Mouse (Mus musculus) testis, adult 2 months (tissue): ENCODE data around the gene Hoxa1. TPM values are rescaled to one million over a fixed set of nuclear protein-coding genes. Genes with fewer than 3 reads are reported as not detected.

ENCODE experiments used
- H3K27ac ChIP-seq: fragments of 200-500 bp; 2 replicates; pipeline ENCODE4 v1.5.1; 2012; ENCODE audit warnings: low read depth, low read length; ENCODE audit not compliant: control insufficient read depth, insufficient read depth
- H3K27me3 ChIP-seq: fragments of 200-500 bp; 2 replicates; pipeline ENCODE4 v1.6.1; 2012; ENCODE audit warnings: mild to moderate bottlenecking, low read length, moderate library complexity; ENCODE audit not compliant: control insufficient read depth, insufficient read depth
- H3K36me3 ChIP-seq: fragments of 200-500 bp; 2 replicates; pipeline ENCODE4 v1.6.1; 2012; ENCODE audit warnings: mild to moderate bottlenecking, low read length; ENCODE audit not compliant: control insufficient read depth, insufficient read depth
- H3K4me1 ChIP-seq: fragments of 200-500 bp; 2 replicates; pipeline ENCODE4 v1.6.1; 2012; ENCODE audit warnings: low read length; ENCODE audit not compliant: control insufficient read depth, insufficient read depth
- H3K4me3 ChIP-seq: fragments of 200-500 bp; 2 replicates; pipeline ENCODE4 v1.5.1; 2012; ENCODE audit warnings: low read depth, mild to moderate bottlenecking, low read length, moderate library complexity, mixed read lengths; ENCODE audit not compliant: control insufficient read depth
- CTCF ChIP-seq: fragments of 200-500 bp; IDR thresholded peaks from 2 replicates; pipeline ENCODE4 v1.5.1; 2012; ENCODE audit warnings: low read depth, mild to moderate bottlenecking, inconsistent platforms, low read length, moderate library complexity; ENCODE audit not compliant: control insufficient read depth, insufficient read depth, insufficient replicate concordance
- POLR2A ChIP-seq: fragments of 200-500 bp; IDR thresholded peaks from 2 replicates; pipeline ENCODE4 v1.6.1; 2012; ENCODE audit warnings: low read depth, mild to moderate bottlenecking, inconsistent platforms, low read length, moderate library complexity; ENCODE audit not compliant: control insufficient read depth
- polyA plus RNA-seq: library from polyadenylated mRNA; depleted of rRNA; stranded (reverse); fragments of >200 nt; gene quantifications from 2 replicates; pipeline ENCODE4 v1.2.3, GENCODE M21; 2012

The Hoxa1 gene
- polyA plus RNA-seq, 1 experiment, result 0.14 TPM

DNA sequence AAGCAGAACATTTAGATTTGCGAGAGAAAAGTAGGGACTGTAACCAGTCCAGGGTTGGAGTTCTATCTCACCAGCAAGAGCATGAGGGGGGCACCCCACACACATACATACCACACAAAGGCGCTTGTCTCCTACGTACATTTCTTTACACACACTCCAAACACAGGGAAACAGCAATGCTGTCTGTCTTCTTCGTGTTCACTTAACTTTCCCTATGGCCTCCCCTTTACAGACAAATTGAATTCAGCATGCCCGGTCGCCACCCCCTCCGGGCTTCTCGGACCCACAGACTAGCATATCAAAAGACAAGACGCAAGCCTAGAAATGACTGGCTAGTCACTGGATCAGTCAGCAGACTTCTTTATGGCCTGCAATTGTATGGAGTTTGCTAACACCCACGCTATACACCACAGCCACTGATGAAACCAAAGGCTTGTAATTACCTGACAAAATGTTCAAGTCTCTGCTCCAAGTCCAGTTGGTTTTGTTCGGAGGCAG is 22.1 kb upstream of the Hoxa1 start:
- no peaks in the 10 kb centered on the region for H3K36me3 ChIP-seq
- no peak overlapping the region for H3K4me3 ChIP-seq
- H3K27me3 ChIP-seq, result peaks cover 14% of the 10 kb centered on the region
- peaks cover 7% of the 10 kb centered on the region for H3K4me1 ChIP-seq
- H3K27ac ChIP-seq, result no peak overlapping the region
- TF ChIP-seq CTCF, result no peak
- no peak for TF ChIP-seq POLR2A

DNA sequence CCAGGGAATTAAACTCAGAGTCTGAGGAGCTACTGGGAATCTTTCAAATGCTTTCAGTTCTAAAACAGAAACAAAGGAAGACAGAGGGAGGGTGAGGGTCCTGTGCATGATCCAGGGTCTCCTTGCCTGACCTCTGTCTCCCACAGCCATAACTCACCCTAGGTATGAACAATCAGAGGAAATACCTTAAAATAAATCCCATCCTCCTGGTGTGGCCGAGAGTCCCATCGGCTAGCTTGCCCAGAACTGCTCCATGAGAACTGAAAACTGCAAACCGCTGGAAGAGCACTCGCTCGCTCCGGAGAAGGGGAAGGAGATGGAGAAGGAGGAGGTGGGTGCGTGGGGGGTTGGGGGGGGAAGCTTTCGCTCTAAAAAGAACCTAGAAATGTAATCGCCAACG is 21.6 kb upstream of the Hoxa1 start:
- Histone ChIP-seq H3K4me3 (no peak overlapping the region), H3K36me3 (no peaks in the 10 kb centered on the region), H3K27ac (no peak overlapping the region), H3K27me3 (peaks cover 20% of the 10 kb centered on the region), H3K4me1 (peaks cover 9% of the 10 kb centered on the region)
- TF ChIP-seq CTCF, result no peak
- TF ChIP-seq POLR2A, result no peak

DNA sequence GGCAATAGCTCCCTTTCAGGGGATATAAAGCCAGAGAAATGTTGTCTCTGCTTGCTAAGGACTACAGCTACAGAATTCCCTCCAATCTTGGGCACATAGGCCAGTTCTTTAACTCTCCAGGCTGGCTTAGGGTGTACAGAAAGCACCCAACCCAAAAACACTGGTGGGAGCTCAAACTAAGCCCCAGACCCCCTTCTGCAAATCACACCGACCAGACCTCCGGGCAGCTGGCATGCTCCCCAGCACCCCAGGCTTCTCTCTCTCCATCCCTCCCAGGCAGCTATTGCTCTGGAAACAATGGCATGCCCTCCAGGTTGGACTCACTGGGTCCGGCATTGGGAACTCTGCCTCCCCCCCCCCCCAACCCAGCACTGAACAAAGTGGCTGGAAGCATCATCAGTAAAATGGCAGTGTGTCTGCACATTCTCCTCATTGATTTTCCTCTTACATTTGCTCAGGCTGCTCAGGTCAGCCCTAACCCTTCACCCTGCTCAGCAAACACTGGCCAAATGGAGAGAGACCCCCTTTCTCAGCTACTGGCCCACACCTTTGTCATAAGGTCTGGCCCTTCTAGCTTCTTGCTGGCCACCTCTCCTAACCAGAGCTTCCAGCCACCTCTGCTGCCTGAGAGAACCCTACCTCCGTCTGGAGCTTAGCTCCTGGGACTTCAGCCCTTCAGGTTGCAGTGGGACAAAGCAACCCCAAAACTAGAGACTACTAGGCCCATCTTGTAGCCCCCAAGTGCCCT is 21.0 kb upstream of the Hoxa1 start:
- no peak overlapping the region for H3K27ac ChIP-seq

DNA sequence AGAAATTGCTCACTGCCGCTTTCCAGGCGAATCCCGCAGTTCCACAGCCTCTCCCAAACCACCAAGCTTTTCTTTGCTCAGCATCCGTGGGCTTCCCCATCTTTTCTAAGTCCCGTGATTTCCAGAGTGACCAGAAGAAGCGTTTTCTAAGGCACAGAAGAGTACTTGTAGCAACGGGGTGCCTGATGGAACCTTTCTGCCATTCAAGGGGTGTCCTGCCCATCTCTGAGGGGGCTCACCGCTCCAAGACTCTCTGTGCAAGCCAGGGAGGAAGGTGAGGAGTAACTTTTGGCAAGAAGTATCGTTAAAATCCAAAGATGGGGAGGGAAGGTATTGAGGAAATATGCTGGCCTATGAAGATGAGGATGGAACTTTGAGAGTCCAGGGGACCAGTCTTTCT is 19.7 kb upstream of the Hoxa1 start:
- H3K4me3 ChIP-seq, result no peak overlapping the region
- no peak for TF ChIP-seq CTCF
- TF ChIP-seq POLR2A, result no peak
- H3K27ac ChIP-seq, result no peak overlapping the region
- peaks cover 11% of the 10 kb centered on the region for H3K4me1 ChIP-seq
- H3K27me3 ChIP-seq, result peaks cover 20% of the 10 kb centered on the region
- no peaks in the 10 kb centered on the region for H3K36me3 ChIP-seq

More for the DNA sequence above, 21.0 kb upstream of the Hoxa1 start:
- H3K4me1 ChIP-seq, result peaks cover 9% of the 10 kb centered on the region
- H3K27me3 ChIP-seq, result peaks cover 20% of the 10 kb centered on the region
- H3K4me3 ChIP-seq, result no peak overlapping the region
- no peak for TF ChIP-seq CTCF
- TF ChIP-seq POLR2A, result no peak
- H3K36me3 ChIP-seq, result no peaks in the 10 kb centered on the region

DNA sequence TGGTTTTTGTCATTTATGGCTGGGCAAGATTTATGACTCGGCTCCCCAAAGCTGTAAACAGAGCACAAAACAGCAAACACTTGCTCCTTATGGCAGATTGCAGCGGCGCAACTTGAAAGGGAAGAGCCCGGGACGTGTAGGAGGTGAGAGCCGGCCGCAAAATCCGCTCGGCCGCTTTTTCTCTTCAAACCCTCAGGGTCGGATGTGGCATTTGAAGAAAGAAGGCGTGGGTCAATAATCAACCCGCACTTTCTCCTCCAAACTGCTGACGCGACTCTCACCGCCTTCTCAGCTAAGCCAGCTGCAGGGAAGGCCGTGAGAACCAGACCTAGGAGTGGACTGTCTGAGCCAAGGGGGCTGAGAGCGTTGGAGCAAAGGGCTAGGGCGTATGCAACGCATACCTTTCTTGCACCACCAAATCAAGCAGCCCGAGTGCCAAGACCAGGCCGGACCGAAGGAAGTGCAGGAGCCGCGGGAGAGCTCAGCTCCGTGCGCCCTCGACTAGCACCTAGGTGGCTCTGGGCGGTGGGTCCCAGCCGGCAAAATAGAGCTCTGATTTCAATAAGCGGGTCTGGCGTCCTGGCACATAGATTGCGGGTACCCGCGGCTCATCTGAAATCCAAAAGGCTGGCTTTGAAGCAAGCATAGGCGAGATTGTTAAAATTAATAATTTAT is 19.1 kb upstream of the Hoxa1 start, which contains the start of gene 5730596B20Rik:
Gene 5730596B20Rik, plus strand, starts transcription at position 438 of the 675 bp plus-strand sequence.
- H3K4me1 ChIP-seq, result peaks cover 17% of the 10 kb centered on the region
- H3K27me3 ChIP-seq, result peaks cover 22% of the 10 kb centered on the region
- no peak within 1 kb of the TSS for H3K4me3 ChIP-seq
- H3K36me3 ChIP-seq, result no peaks in the 10 kb centered on the region
- no peak within 1 kb of the TSS for H3K27ac ChIP-seq
- no peak for TF ChIP-seq POLR2A
- no peak for TF ChIP-seq CTCF

DNA sequence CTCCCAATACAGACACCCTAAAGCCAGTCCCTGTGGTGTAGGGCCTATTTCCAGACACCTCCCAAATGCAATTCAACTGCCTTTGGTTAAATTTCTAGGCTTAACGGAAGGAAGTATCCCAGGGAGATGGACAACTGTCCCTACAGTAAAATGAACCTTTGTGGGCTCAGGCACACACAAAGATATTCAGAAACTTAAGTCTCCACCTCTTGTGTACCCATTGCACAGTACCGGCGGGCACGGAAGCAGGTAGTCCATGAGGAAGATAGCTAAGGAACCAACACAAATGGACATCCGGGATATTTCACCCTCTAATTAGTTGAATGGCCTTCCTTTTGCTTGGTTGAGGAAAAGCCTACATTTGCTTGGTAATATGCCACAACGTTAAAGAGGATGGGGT is 18.3 kb upstream of the Hoxa1 start:
- Histone ChIP-seq H3K4me1 (peaks cover 18% of the 10 kb centered on the region), H3K4me3 (no peak overlapping the region), H3K27ac (no peak overlapping the region), H3K27me3 (peaks cover 22% of the 10 kb centered on the region), H3K36me3 (no peaks in the 10 kb centered on the region)
- TF ChIP-seq CTCF, result no peak
- TF ChIP-seq POLR2A, result no peak

DNA sequence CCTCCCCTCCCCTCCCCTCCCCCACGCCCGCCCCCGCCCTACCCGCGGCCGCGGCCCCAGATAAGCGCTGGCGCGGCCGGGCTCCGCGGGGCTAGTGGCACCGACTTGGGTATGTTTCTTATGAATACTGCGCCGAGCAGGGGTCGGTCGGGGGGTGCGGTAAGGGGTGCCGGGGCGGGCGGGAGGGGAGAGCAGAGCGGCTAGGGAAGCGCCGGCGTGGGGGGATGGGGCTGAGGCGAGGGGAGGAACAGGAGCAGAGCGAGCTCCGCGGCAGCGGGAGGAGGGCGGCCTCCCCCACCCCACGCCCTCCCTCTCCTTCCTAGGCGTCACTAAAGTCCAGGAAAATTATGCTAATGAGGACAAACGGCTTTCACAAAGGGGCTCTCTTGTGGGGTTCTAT is 17.7 kb upstream of the Hoxa1 start:
- Histone ChIP-seq H3K27me3 (peaks cover 22% of the 10 kb centered on the region), H3K4me1 (peaks cover 19% of the 10 kb centered on the region), H3K4me3 (no peak overlapping the region), H3K36me3 (no peaks in the 10 kb centered on the region), H3K27ac (no peak overlapping the region)
- no peak for TF ChIP-seq CTCF
- no peak for TF ChIP-seq POLR2A
